Mouse (Mus musculus): Measurements from ENCODE around the gene Chpf2.

Gene Chpf2

GRCm38 (mm10) chr5:24605321-24605979 is 18.9 kb downstream of the Chpf2 start:
- no peak for DNase-seq (ENCODE audit: low spot score)

GRCm38 (mm10) chr5:24605980-24606665 is 19.6 kb downstream of the Chpf2 start:
- DNase-seq (ENCODE audit: low spot score): no peak

- DNase-seq (ENCODE audit: low spot score): no peak
These were observed 22.8 kb downstream of the Chpf2 start for GRCm38 (mm10) chr5:24609388-24609787.

GRCm38 (mm10) chr5:24611366-24612301 is 25.1 kb downstream of the Chpf2 start:
- DNase-seq (ENCODE audit: low spot score): no peak

GRCm38 (mm10) chr5:24612302-24612649 is 25.7 kb downstream of the Chpf2 start:
- DNase-seq (ENCODE audit: low spot score): no peak

- no peak for DNase-seq (ENCODE audit: low spot score)
These were observed 28.6 kb downstream of the Chpf2 start for GRCm38 (mm10) chr5:24615097-24615496.

- DNase-seq (ENCODE audit: low spot score): no peak
These were observed 32.4 kb downstream of the Chpf2 start for GRCm38 (mm10) chr5:24618921-24619320.

- DNase-seq (ENCODE audit: low spot score): no peak
These were observed 33.6 kb downstream of the Chpf2 start for GRCm38 (mm10) chr5:24620116-24620515.

- DNase-seq (ENCODE audit: low spot score): no peak
These were observed 34.1 kb downstream of the Chpf2 start for GRCm38 (mm10) chr5:24620626-24621025.

GRCm38 (mm10) chr5:24622386-24623040 is 36.0 kb downstream of the Chpf2 start:
- DNase-seq (ENCODE audit: low spot score): no peak

- DNase-seq (ENCODE audit: low spot score): no peak
These were observed 36.8 kb downstream of the Chpf2 start for GRCm38 (mm10) chr5:24623041-24623985.

GRCm38 (mm10) chr5:24623986-24624821 is 37.7 kb downstream of the Chpf2 start, which contains the start of gene Smarcd3:
TSS of gene Smarcd3 (minus strand) at chr5:24624411.
- DNase-seq (ENCODE audit: low spot score): peak; percentile 71

GRCm38 (mm10) chr5:24624822-24625120 is 38.2 kb downstream of the Chpf2 start:
- no peak for DNase-seq (ENCODE audit: low spot score)

GRCm38 (mm10) chr5:24629712-24630111 is 43.2 kb downstream of the Chpf2 start:
- DNase-seq (ENCODE audit: low spot score): no peak

- no peak for DNase-seq (ENCODE audit: low spot score)
These were observed 48.6 kb downstream of the Chpf2 start for GRCm38 (mm10) chr5:24635093-24635492.

GRCm38 (mm10) chr5:24635526-24636141 is 49.1 kb downstream of the Chpf2 start:
- DNase-seq (ENCODE audit: low spot score): no peak

- DNase-seq (ENCODE audit: low spot score): no peak
These were observed 50.4 kb downstream of the Chpf2 start for GRCm38 (mm10) chr5:24636987-24637386.

- no peak for DNase-seq (ENCODE audit: low spot score)
These were observed 51.6 kb downstream of the Chpf2 start for GRCm38 (mm10) chr5:24638131-24638530.

- no peak for DNase-seq (ENCODE audit: low spot score)
These were observed 52.5 kb downstream of the Chpf2 start for GRCm38 (mm10) chr5:24639081-24639480.

All from testis, postnatal 10 days (tissue).